Mouse (Mus musculus) limb, embryonic 10.5 days (tissue): ENCODE data around the gene Cpt1b. TPM values are rescaled to one million over a fixed set of nuclear protein-coding genes. Genes with fewer than 3 reads are reported as not detected.

Source experiments
- DNase-seq: peaks from one replicate; pipeline ENCODE4 v3.0.0-alpha.2; 2017; ENCODE audit warnings: low spot score
- H3K27ac ChIP-seq: fragments of 300-500 bp; sonication (generic); 2 replicates; pipeline ENCODE4 v1.5.1; 2016; ENCODE audit warnings: mild to moderate bottlenecking
- H3K27me3 ChIP-seq: fragments of 300-500 bp; sonication (generic); 2 replicates; pipeline ENCODE4 v1.6.1; 2016; ENCODE audit warnings: low read depth, mild to moderate bottlenecking; ENCODE audit not compliant: poor library complexity, severe bottlenecking
- H3K36me3 ChIP-seq: fragments of 300-500 bp; sonication (generic); 2 replicates; pipeline ENCODE4 v1.6.1; 2016; ENCODE audit warnings: mild to moderate bottlenecking, moderate library complexity
- H3K4me1 ChIP-seq: fragments of 300-500 bp; sonication (generic); 2 replicates; pipeline ENCODE4 v1.6.1; 2016
- H3K4me3 ChIP-seq: fragments of 300-500 bp; sonication (generic); 2 replicates; pipeline ENCODE4 v1.5.1; 2016; ENCODE audit warnings: mild to moderate bottlenecking, moderate library complexity
- H3K9me3 ChIP-seq: fragments of 300-500 bp; sonication (generic); replicated peaks from 2 replicates; pipeline ENCODE4 v1.6.1; 2016; ENCODE audit warnings: mild to moderate bottlenecking
- WGBS: fragments of 180-500 bp; shearing (Covaris S2); methylation state at CpG from one replicate; pipeline ENCODE4 v1.1.7; 2016; 5-methylcytosine and 5-hydroxymethylcytosine counted together
- polyA plus RNA-seq: library from polyadenylated mRNA; unstranded; fragments of >200 nt; fragmentation: Nextera tagmentation; extraction: Ambion mirVana; gene quantifications from 2 replicates; pipeline ENCODE4 v1.2.1, GENCODE M21; 2016

Cpt1b gene
- polyA plus RNA-seq, 1 experiment from 2014 or later = 1.0 TPM

DNA sequence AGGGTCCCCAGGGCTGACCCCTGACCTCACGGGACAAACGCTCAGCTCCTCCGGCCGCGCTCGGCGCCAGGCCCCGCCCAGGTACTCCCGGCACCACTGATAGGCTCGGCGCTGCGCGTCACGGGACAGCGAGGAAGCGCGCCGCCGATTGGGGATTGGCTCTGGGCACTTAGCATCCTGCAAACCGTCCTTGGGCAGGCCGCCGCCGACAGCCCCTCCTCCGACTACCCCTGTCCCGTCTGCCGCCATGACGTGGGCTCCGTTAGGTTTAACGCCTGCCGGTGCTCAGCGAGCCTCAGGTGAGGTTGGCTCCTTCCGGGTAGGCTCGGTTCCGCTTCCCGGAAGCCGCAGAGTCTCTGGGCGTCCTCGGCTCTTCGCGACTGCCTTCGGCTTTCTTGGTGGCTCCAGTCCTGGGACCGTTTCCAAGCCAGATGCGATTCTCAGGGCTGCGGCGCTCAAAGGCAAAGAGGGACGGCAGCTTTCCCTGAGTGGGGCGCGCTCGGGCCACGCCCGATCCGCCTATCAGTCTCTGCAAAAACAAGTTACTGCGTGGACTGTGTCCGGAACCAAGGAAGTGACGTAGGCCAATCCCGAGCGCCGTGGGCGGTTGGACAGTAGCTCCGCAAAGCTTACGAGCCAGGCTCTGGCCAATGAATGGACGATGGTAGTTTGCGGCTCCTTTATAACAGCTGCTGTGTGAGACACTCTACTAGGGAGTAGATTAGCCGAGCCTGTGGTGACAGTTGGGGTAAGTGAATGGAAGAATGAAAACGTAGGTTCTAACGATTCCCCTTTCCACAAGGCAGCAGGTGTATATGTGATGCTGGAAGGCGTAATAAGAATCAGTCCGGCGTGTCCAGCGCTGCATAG lies 3.9 kb upstream of the Cpt1b start, which contains the start of the genes C730034F03Rik, Gm44502 and Chkb:
C730034F03Rik (plus strand) TSS at position 238 of the 870 bp plus-strand sequence.
Gm44502 (minus strand) TSS at position 345 of the 870 bp plus-strand sequence.
Chkb (minus strand) TSS at position 557 of the 870 bp plus-strand sequence.
- peak; percentile 92 for DNase-seq
- peak within 1 kb of the TSS; percentile 94 for H3K27ac ChIP-seq
- peaks cover 32% of the 10 kb centered on the region for H3K4me1 ChIP-seq
- peak within 1 kb of the TSS; percentile 88 for H3K4me3 ChIP-seq
- H3K36me3 ChIP-seq = peaks cover 25% of the 10 kb centered on the region
- no peaks in the 10 kb centered on the region for H3K9me3 ChIP-seq
- WGBS = 1% methylated on average over 70 of the region's 70 CpGs
- no peaks in the 10 kb centered on the region for H3K27me3 ChIP-seq

DNA sequence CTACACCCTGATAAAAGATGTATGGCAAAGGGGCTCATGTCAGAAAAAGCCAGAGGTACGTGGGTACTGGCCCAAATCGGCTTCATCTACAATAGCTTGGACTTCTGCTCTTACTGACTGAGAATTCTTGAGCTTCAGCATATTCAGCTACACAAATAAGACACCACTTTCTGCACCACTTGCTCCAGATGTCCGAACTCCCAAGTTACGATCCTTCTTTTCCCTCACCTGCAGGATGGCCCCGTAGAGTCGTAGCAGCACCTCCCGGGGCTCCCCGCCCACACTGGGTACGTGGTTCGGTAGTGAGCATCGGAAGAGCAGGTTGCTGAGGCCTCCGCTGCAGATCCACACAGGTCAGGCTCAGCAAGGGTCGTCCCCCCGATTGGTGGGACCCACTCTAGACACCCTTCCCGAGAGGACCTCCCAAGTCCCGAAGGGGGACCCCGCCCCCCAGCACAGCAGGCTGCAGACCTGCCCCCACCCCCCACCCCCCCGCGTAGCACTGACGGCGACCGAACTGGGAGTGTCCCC lies 3.2 kb upstream of the Cpt1b start:
- H3K4me3 ChIP-seq = peak overlapping the region; percentile 88
- H3K4me1 ChIP-seq = peaks cover 32% of the 10 kb centered on the region
- no peaks in the 10 kb centered on the region for H3K27me3 ChIP-seq
- peaks cover 25% of the 10 kb centered on the region for H3K36me3 ChIP-seq
- DNase-seq = no peak
- 6% methylated on average over 22 of the region's 22 CpGs for WGBS
- H3K9me3 ChIP-seq = no peaks in the 10 kb centered on the region
- peak overlapping the region; percentile 94 for H3K27ac ChIP-seq

- Histone ChIP-seq H3K9me3 (no peaks in the 10 kb centered on the region), H3K4me3 (peak overlapping the region; percentile 88), H3K36me3 (peaks cover 25% of the 10 kb centered on the region), H3K27me3 (no peaks in the 10 kb centered on the region), H3K27ac (no peak overlapping the region), H3K4me1 (peaks cover 32% of the 10 kb centered on the region)
- 82% methylated on average over 19 of the region's 19 CpGs for WGBS
- DNase-seq = no peak
Measured at GRCm38 (mm10) chr15:89428136-89428790, 2.6 kb upstream of the Cpt1b start.

GRCm38 (mm10) chr15:89426716-89427115 lies 1.1 kb upstream of the Cpt1b start:
- 95% methylated on average over 10 of the region's 10 CpGs for WGBS

GRCm38 (mm10) chr15:89424621-89425020 lies 1.0 kb downstream of the Cpt1b start:
- no peak overlapping the region for H3K27ac ChIP-seq
- H3K4me3 ChIP-seq = no peak overlapping the region; the same call in 1 of the 2 replicates
- H3K4me1 ChIP-seq = peaks cover 32% of the 10 kb centered on the region
- 85% methylated on average over 8 of the region's 8 CpGs for WGBS
- peaks cover 35% of the 10 kb centered on the region for H3K36me3 ChIP-seq
- no peak for DNase-seq
- H3K9me3 ChIP-seq = no peaks in the 10 kb centered on the region
- H3K27me3 ChIP-seq = no peaks in the 10 kb centered on the region

More at GRCm38 (mm10) chr15:89426716-89427115, 1.1 kb upstream of the Cpt1b start:
- no peak overlapping the region for H3K4me3 ChIP-seq
- no peaks in the 10 kb centered on the region for H3K27me3 ChIP-seq
- peaks cover 25% of the 10 kb centered on the region for H3K36me3 ChIP-seq
- no peak for DNase-seq
- H3K27ac ChIP-seq = no peak overlapping the region
- H3K9me3 ChIP-seq = no peaks in the 10 kb centered on the region
- H3K4me1 ChIP-seq = peaks cover 32% of the 10 kb centered on the region

DNA sequence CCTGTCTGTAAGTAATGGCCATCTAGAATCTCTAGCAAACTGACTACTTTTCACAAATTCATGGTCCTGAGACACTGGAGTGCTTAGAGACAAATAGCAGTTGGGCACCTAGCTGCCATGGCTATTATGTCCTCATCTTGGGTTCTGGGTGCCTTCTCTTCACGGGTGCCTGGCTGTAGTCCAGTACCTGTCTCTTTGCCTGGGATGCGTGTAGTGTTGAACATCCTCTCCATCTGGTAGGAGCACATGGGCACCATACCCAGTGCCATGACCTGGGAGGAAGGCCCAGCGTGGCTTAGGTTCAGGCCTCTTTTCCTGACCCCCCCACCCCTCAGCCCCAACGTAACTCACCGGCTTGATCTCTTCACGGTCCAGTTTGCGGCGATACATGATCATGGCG lies 3.7 kb downstream of the Cpt1b start:
- no peaks in the 10 kb centered on the region for H3K9me3 ChIP-seq
- H3K4me1 ChIP-seq = peaks cover 21% of the 10 kb centered on the region
- peaks cover 31% of the 10 kb centered on the region for H3K36me3 ChIP-seq
- no peak overlapping the region for H3K4me3 ChIP-seq
- DNase-seq = no peak
- no peak overlapping the region for H3K27ac ChIP-seq
- H3K27me3 ChIP-seq = no peaks in the 10 kb centered on the region
- WGBS = 93% methylated on average over 9 of the region's 9 CpGs

GRCm38 (mm10) chr15:89415282-89415681 lies 10.4 kb downstream of the Cpt1b start:
- 88% methylated on average over 8 of the region's 8 CpGs for WGBS
- H3K4me3 ChIP-seq = no peak overlapping the region
- no peak for DNase-seq
- H3K4me1 ChIP-seq = no peaks in the 10 kb centered on the region
- no peak overlapping the region for H3K27ac ChIP-seq
- H3K27me3 ChIP-seq = no peaks in the 10 kb centered on the region
- no peaks in the 10 kb centered on the region for H3K9me3 ChIP-seq
- peaks cover 14% of the 10 kb centered on the region for H3K36me3 ChIP-seq

DNA sequence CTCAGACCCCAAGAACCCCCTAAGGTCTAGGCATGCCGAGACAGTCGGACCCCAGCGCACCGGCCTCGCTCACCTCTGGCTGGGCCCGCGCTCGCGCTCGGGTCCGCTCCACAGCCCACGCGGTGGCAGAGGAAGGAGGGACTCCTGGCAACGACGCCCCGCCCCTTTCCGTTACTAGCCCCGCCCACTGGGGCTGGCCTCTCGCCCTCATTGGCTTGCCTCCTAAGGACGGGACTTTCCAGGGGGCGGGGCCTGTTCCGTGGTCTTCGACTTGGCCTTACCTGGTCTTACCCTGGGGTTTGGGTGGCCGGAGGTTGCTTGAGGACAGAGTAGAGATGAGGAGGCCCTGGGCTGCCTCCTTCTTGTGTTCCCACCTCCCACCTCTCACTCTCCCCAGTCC lies 15.5 kb downstream of the Cpt1b start, which contains the start of gene Syce3:
Syce3 (minus strand) TSS at position 386 of the 400 bp plus-strand sequence.
- 81% methylated on average over 24 of the region's 24 CpGs for WGBS
- no peak for DNase-seq

DNA sequence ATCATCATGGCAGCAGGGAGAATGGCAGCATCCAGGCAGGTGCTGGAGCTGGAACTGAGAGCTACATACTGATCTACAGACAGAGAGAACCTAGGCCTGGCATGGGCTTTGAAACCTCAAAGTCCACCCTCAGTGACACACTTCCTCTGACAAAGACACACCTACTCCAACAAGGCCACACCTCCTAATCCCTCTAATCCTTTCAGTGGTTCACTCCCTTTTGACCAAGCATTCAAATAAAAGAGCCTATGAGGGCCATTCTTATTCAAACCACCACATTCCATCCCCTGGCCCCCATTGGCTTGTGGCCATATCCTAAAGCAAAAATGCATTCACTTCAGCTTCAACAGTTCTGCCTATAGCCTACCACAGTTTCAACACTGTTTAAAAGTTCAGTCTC lies 19.0 kb downstream of the Cpt1b start:
- no peaks in the 10 kb centered on the region for H3K4me1 ChIP-seq
- H3K36me3 ChIP-seq = no peaks in the 10 kb centered on the region
- no peak overlapping the region for H3K4me3 ChIP-seq
- DNase-seq = no peak
- no peaks in the 10 kb centered on the region for H3K27me3 ChIP-seq
- H3K9me3 ChIP-seq = 0 out of 2 replicates have a peak, but pooled peaks cover 1% of the 10 kb centered on the region
- no peak overlapping the region for H3K27ac ChIP-seq

More for the DNA sequence above, 15.5 kb downstream of the Cpt1b start, which contains the start of gene Syce3:
- Histone ChIP-seq H3K9me3 (0 out of 2 replicates have a peak, but pooled peaks cover 1% of the 10 kb centered on the region), H3K27me3 (no peaks in the 10 kb centered on the region), H3K36me3 (no peaks in the 10 kb centered on the region), H3K4me1 (no peaks in the 10 kb centered on the region), H3K4me3 (no peak within 1 kb of the TSS), H3K27ac (no peak within 1 kb of the TSS)

DNA sequence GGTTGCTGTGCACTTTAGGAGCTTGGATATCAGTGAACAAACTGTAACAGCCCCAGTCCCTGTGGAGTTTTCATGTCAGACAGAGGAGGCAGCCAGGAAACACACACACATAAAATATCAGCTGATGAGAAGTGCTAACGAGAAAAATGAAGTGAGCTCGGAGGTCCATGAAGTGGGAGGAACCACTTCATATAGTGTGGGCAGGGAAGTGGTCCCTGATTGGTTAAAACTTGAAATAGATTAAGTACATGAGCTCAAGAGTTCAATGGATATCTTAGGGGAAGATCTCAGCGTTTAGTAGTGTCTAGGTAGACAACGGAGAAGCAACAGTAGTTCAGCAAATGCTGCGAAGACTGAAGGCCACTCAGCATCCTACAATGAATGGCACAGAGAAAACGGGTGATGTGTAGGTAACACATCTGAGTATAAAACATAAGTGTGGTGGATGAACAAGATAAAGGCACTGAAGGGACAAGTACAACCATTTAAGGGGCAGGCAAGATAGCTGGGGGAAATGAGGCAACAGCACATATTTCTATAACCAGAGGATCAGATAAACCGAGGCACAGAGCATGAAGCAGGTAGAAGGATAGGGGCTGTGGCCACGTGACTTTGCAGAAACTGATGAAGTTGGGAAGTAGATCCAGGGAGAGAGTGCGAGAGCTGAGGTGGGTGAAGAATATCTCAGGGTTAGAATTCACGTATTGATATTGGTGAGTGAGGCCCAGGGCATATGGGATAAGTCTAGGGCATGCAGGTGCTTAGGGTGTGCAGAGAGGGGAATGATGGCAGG lies 20.6 kb downstream of the Cpt1b start:
- WGBS = 87% methylated on average over 10 of the region's 10 CpGs
- 0 out of 2 replicates have a peak, but pooled peaks cover 1% of the 10 kb centered on the region for H3K9me3 ChIP-seq

GRCm38 (mm10) chr15:89402471-89402870 lies 23.2 kb downstream of the Cpt1b start:
- Histone ChIP-seq H3K27ac (no peak overlapping the region), H3K36me3 (no peaks in the 10 kb centered on the region), H3K27me3 (no peaks in the 10 kb centered on the region), H3K9me3 (no peaks in the 10 kb centered on the region), H3K4me3 (no peak overlapping the region), H3K4me1 (no peaks in the 10 kb centered on the region)
- no peak for DNase-seq
- WGBS = 100% methylated on average over 1 of the region's 1 CpGs

More for the DNA sequence above, 20.6 kb downstream of the Cpt1b start:
- Histone ChIP-seq H3K4me1 (no peaks in the 10 kb centered on the region), H3K27me3 (no peaks in the 10 kb centered on the region), H3K4me3 (no peak overlapping the region), H3K27ac (no peak overlapping the region), H3K36me3 (no peaks in the 10 kb centered on the region)
- DNase-seq = no peak

DNA sequence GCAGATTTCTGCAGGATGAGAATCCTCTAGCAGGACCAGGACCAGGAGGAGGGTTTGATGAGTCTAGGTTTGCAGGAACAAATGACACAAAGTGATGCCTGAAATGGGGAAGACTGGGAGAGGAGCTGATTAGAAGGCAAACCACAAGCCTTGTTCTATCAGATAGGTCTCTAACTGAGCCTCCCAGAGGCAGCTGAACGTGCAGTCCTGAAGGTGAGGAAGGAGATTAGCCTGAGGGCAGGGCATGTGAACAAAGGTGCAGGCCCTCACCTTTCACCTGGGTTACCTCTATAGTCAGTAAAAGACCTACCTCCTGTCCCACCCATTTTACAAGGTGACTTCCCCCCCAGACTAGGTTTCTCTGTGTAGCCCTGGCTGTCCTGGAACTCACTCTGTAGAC lies 25.9 kb downstream of the Cpt1b start:
- H3K4me1 ChIP-seq = no peaks in the 10 kb centered on the region
- no peaks in the 10 kb centered on the region for H3K27me3 ChIP-seq
- no peak for DNase-seq
- 41% methylated on average over 1 of the region's 1 CpGs for WGBS
- no peak overlapping the region for H3K4me3 ChIP-seq
- no peaks in the 10 kb centered on the region for H3K9me3 ChIP-seq
- no peak overlapping the region for H3K27ac ChIP-seq
- H3K36me3 ChIP-seq = no peaks in the 10 kb centered on the region
